Mouse (Mus musculus) C2C12 (cell line): ENCODE data around the gene Sgk2.

Source experiments
- CEBPB ChIP-seq: IDR thresholded peaks from one replicate; pipeline ENCODE4 v1.6.1; 2011; ENCODE audit warnings: low read depth, mild to moderate bottlenecking, control low read depth, moderate library complexity
- CTCF ChIP-seq: IDR thresholded peaks from one replicate; pipeline ENCODE4 v1.5.1; 2011; ENCODE audit not compliant: control insufficient read depth, insufficient read depth, insufficient read length
- MAX ChIP-seq: IDR thresholded peaks from one replicate; pipeline ENCODE4 v1.6.1; 2011; ENCODE audit warnings: mild to moderate bottlenecking, control low read depth
- MYOD1 ChIP-seq: IDR thresholded peaks from one replicate; pipeline ENCODE4 v1.6.1; 2011; ENCODE audit warnings: low read depth; ENCODE audit not compliant: control insufficient read depth, insufficient read length
- MYOG ChIP-seq: IDR thresholded peaks from one replicate; pipeline ENCODE4 v1.6.1; 2011; ENCODE audit not compliant: control insufficient read depth, insufficient read length; ENCODE audit errors: extremely low read depth
- USF1 ChIP-seq: IDR thresholded peaks from one replicate; pipeline ENCODE4 v1.6.1; 2011; ENCODE audit warnings: low read depth, mild to moderate bottlenecking, control low read depth, moderate library complexity

GRCm38 (mm10) chr2:162947736-162948135 is 39.4 kb upstream of the Sgk2 start:
- TF ChIP-seq CTCF = no peak
- TF ChIP-seq USF1 = no peak
- no peak for TF ChIP-seq MYOD1
- TF ChIP-seq MYOG = no peak
- no peak for TF ChIP-seq CEBPB
- TF ChIP-seq MAX = no peak
